Mouse (Mus musculus) kidney, adult 8-10 months (tissue): ENCODE results near the gene Tmem192.

ENCODE experiments used
- DNase-seq, 2 experiments: peaks; one replicate each; pipeline ENCODE4 v3.0.0; 2022

Gene Tmem192

DNA sequence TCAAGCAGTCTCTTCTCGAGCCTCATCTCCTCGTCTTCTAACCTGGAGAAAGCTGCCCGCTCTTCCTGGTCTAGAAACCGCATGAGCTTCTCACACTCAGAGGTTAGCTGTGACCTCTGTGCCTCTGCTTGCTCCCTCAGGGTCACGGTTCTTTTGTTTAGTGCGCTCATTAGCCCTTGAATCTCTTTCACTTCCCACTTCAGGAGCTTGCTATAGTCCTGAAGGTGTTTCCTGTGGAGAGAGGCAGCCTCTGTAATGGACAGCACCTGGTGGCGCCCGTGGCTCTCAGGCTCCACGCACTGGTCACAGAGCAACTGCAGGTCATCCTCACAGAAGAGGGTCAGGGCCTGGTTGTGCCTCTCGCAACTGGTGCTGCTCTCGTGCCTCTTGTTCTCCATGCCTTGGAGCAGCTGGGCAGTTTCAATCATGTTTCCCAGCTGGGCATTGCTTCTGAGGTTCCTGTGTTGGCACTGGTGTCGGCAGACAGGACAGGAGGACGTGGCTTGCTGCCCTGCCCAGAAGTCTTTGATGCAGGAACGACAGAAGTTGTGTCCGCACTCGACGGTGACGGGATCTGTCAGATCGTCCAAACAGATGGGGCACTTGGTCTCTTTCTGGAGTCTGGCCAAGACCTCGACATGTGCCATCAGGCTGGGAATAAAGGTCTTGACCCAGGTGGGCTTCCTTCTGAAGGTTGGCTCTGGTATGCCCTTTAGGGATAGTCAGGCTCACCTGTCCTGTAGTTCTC is 36.3 kb downstream of the Tmem192 start:
- DNase-seq = no peak

DNA sequence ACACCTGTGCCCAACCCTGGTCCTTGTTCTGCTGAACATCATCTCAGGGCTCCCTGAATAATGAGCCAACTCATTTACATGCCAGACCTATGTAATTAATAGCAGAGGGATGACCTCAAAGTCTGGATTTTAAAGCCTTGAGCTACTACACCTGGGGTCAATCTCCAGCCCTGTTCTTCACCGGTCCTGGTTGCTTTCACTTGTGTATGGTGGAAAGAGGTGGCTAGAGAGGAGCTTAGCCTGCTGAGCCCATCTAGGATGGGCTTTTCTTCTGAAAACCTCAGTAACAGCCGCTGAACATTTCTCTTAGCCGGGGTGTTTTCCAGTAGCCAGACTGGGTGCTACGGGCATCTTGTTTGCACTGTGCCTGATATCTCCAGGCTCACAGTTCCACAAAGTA is 40.7 kb downstream of the Tmem192 start, which contains the start of gene Trim75:
Trim75 (minus strand) TSS at position 101 of the 400 bp plus-strand sequence.
- no peak for DNase-seq

DNA sequence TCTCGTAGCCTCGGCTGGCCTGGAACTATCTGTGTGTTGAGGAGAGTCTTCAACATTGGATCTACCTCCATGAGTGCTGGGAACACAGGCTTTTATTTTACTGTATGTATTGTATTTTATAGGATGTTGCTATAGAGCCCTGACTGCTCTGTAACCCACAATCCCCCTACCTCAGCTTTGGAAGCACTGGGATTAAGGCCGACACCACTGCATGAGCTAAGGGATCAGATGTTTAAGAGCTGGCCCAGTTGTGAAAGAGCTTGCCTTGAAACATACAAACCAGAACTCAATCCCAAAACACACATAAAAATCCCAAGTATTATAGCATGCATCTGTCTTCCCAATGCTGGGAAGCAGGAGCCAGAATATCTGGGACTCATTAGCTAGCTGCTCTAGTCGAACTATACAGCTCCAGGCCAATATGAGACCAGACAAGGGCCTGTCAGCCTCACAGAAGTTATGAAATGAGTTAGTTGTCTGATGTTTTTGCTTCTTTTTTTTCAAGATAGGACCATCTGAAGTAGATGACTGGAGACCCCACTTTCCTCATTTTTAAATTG is 51.9 kb downstream of the Tmem192 start:
- no peak for DNase-seq

DNA sequence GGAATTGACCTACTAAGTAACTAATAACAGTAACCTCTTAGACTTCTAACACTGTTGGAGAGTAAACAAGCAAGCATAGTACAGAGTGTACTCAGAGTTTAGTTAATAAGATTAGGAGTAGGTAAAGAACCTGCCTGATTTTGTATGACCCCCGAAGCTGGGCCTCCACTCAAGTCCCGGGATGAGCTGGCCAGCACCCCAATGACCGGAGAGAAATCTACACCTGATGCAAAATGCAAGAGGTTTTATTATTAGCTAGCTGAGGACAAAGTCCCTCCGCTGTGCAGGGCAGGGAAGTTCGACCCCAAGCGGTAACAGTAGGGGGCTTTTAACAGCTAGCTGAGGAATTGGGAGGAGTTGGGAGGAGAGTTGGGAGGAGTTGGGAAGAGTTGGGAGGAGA is 60.6 kb downstream of the Tmem192 start:
- DNase-seq = peak; percentile 30 to 40

GRCm38 (mm10) chr8:65018423-65018822 is 71.4 kb downstream of the Tmem192 start, which contains the start of the genes Trim61 and Trim60:
Trim61 (minus strand) TSS chr8:65018523.
Trim60 (minus strand) TSS chr8:65018584.
- no peak for DNase-seq
